Mouse (Mus musculus) right cerebral cortex, adult 18-20 months (tissue): Measurements from ENCODE around the gene Gtf3c1.

ENCODE experiments used
- DNase-seq: peaks from one replicate; pipeline ENCODE4 v3.0.0; 2022; ENCODE audit warnings: mixed read lengths

The Gtf3c1 gene

DNA sequence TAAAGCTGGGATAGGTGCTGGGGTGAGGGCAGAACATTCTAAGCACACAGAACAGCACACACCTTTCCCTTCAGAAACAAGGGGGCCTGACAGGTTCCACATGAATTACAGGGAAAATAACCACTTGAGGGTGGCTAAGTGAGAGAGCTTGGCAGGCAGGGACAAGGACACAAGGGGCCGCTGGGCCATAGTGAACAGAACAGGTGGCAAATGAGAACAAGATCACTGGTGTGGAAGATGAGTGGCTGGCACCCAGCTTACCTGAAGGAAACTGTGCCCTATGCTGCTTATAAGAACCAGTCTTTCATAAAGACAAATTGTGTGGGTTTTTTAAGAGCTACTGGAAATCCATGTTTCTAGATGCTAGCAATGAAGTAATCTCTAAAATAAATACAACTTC lies 4.8 kb downstream of the Gtf3c1 start:
- no peak for DNase-seq

DNA sequence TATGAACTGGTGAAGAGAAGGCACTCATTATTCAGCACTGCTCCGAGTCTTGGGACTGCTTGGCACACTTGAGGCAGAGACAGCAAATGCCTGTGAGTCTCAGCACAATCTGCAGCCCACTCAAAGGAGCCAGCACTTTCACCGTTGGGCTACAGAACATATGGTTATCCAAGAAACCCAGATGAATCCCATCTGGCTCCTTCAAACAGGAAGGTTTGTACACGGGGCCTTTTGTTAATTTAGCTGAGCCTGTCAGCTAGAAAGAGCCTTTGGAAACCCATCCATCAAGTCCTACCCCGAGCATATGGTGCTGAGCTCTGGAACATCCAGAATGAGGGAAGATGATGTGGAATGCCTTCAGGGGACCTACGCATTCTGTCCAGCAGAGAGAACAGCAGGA lies 13.5 kb downstream of the Gtf3c1 start:
- DNase-seq, result peak; percentile 87

DNA sequence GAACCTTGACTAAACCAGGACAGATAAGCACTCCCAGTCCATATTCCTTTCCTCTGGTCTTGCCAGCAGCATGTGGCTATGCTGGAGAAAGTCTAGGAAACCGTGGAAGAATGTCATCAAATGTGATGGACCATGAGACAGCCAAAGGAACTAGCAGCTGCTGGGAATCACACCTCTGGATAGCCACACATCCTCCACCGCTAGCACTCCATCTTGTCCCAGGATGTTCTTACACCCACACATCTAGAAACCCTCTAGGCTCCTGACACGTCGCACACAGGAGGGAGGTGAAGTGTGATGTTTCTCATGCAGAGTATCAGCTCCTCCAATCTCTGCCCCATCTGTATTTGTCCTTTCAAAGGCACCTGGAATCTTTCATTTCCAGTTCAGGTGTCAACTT lies 17.1 kb downstream of the Gtf3c1 start:
- peak; percentile 59 for DNase-seq

DNA sequence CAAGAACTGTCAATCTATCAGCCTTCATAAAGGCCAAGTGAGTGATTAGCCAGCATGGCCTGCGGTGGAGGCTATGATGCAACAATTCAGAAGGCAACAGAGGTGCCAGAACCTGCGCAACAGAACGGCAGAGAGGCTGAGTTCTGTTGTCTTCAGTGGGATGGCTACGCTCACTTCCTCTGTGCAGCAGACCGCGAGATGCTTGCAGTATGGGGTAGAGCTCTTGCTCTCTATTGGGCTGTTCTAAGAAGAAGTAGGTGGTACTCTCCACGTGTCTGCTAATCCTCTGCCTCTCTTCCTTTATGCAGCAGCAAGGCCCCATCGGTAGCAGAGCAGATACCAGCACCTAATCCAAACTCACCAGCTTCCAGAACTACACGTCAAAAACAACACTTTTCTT lies 27.6 kb downstream of the Gtf3c1 start:
- no peak for DNase-seq

DNA sequence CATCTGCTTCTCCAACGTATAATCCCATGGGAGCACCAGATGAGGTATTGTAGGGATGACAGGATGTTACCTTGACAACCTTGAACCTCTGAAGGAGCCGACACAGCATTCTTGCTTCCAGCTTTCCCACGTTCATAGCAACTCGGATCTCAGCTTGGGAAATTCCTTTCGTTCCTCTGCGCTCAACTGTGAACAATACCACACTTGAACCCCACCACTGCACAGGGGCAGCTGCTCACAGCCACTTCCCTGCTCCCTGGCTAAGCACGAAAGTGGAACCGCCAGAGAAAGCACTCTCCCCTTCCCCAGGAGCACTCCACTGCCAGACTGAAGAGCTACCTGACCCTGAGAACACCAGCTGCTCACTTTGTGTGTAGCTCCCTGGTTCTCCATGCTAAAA lies 28.8 kb downstream of the Gtf3c1 start:
- no peak for DNase-seq

DNA sequence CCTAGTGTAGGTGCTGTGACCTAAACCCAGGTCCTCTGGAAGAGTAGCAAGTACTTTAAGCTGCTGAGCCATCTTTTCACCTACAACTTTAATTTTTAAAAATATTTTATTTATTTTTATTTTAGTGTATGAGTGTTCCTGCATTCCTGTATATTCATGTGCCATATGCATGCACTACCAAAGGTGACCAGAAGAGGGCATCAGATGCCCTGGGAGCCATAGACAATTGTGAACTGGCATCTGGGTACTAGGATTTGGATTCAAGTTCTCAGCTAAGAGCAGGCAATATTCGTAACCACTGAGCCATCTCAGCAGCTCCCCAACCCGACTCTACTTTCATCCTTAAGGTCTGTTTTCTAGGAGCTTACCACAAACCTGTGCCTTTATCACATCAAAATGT lies 32.7 kb downstream of the Gtf3c1 start:
- DNase-seq, result no peak

DNA sequence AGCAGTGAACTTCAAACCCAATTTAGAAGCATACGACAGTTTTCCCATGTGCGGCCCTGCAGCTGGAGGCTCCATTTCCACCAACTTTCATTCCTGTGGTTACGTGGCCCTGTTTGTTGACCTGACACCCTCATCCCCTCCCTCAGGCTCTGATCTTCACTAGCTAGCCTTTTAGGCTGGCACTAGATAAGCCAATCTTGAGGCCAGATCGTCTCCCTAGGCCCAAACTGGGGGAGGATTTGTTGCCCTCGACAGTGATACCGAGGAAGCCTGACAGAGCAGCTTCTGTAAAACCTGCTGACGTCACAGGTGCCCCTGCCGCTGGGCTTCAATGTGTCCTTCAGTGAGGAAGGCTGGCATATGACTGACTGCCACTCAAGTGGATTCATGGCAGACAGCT lies 36.2 kb downstream of the Gtf3c1 start:
- DNase-seq, result no peak

DNA sequence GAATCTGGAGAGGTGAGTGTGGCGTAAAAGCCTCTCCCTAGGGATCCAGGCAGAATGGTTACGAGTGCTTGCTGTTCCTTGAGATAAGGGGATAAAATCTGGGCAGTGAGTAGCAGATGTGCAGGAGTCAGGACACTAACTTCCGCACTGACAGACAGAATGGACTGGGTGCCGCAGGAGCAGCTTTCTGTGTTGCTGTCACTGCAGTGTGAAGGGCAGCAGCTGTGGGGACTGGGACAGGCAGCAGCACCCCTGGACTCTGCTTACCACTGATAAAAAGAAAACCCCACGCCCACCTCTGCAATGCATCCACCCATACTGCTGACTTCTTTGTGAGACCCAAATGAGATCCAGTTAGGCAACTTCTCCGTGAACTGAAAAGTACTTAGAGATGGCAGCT lies 36.7 kb downstream of the Gtf3c1 start:
- no peak for DNase-seq

DNA sequence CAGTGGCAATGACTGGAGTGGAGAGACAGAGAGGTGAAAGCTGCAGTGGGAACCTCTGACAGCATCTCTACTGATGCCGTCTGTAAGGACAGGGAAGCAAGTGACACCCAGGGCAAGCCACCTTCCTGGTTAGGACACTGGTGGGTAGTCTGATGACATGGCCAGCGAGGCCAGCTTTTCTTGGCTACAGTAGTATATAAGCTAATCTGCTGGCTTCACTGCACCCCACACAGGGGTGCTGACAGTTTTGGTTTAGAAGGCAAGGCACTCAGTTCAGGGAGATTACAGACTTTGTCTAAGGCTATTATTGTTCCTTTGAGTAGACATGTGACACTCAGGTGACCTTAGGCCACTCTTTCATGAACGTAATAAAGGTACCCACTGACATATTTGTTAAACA lies 43.9 kb downstream of the Gtf3c1 start:
- no peak for DNase-seq

DNA sequence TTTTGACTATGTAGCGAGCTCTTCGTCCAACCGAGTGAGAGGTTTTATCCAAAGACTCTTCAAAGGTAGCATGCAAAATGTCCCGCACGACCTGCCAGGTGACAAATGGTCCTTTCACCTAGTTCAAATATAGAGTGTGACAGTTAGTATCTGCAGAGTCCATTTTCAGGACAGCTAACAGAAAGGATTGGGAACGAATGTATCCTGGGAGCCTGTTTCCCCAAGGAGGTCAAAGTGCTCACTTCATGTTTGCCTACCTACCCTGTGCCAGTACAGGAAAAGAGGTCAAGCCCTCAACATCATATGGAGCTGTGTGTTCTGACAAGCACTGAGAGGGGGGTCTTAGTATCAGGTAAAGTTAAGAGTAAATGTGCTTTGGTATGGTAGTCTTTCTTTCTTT lies 50.1 kb downstream of the Gtf3c1 start:
- no peak for DNase-seq

DNA sequence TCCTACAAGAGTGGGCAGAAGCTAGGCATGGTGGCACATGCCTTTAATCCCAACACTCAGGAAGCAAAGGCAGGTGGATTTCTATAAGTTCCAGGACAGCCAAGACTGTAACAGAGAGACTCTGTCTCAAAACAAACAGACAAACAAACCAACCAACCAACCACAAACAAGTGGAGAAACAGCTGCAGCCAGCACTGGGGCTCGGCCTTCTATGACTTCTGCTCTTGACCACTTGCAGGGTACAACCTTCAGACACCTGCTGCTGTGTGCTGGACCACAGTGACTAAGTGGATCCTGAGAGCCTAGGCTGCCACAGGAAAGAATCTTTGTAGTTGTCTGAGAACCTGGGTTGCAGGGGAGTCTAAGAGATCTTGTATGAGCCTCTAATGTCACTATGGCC lies 58.6 kb downstream of the Gtf3c1 start:
- DNase-seq, result no peak

DNA sequence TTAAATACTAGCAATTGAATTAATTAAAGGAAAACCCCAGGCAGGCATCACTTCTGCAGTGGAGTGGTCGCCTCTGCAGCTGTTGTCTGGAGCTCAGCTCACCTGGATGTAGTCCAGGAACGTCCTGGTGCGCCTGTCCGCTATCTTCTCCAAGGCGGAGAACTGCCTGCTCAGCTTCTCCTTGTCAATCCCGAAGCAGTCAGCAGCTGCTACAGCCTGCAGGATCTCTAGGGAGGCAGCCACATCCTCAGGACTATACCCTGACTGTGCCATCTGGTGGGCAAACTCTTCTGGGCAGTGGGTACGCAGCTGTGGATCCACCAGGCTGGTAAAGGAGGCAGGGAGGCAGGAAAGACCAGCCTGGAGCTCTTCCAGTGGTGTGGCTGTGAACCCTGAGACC lies 62.2 kb downstream of the Gtf3c1 start:
- DNase-seq, result no peak

DNA sequence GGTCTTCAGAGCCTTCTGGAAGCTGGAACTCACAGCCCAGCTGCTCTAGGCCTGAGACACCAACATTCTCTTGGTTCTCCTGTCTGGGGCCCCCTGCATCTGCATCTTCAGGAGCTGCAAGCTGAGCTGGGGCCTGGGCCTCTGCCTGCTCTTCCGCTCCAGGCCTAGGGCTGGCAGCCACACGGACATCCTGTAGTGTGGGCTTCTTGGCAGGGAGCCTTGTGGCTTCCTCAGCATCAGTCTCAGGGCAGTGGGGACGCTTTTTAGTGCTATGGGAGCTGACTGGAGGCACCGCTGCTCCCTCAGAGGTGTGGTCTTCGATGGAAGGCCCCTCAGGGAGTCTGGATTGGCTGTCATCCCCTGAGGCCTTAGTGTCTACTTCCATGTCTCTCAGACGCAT lies 63.7 kb downstream of the Gtf3c1 start:
- DNase-seq, result no peak

DNA sequence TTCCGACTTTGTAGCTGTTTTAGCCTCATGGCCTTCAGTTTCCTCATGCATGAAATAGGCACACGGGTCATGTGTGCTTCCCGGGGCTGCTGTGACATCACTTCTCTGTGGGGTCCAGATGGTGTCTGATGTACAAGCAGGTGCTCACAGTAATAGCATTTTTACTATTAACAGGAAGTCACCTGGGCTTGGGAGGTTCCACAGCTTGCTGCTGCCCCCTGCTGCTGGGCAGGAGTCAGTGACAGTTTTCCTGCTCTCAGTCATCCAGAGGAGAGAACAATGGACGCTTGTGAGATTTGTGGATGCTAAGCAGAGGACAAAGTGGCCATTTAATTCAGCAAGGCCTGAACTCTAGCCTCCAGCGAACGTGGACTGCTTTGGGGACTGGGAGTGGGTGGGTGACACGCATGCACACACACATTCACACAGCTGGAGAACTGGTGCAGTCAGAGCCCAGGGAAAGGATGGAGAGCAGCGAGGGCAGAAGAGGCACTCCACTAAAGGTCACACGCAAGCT lies 68.7 kb downstream of the Gtf3c1 start:
- DNase-seq, result peak; percentile 74

DNA sequence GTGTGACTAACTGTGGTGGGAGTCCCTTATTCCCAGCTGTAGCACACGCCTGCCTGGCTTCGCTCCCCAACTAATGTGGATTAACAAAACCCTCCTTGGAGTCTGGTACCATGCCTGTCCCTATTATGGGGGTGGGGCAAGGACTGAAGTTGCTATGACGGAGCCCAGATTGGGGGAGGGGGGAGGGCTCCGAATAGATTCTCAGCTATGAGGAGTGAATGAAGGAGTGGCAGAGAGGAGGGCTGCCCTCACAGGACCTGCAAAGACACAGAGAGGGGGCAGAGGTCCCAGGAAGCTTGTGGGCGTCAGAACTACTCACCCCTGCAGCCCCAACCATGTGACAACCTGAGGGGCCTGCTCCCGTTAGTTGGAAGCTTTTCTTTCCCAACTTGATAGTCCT lies 69.2 kb downstream of the Gtf3c1 start:
- no peak for DNase-seq

DNA sequence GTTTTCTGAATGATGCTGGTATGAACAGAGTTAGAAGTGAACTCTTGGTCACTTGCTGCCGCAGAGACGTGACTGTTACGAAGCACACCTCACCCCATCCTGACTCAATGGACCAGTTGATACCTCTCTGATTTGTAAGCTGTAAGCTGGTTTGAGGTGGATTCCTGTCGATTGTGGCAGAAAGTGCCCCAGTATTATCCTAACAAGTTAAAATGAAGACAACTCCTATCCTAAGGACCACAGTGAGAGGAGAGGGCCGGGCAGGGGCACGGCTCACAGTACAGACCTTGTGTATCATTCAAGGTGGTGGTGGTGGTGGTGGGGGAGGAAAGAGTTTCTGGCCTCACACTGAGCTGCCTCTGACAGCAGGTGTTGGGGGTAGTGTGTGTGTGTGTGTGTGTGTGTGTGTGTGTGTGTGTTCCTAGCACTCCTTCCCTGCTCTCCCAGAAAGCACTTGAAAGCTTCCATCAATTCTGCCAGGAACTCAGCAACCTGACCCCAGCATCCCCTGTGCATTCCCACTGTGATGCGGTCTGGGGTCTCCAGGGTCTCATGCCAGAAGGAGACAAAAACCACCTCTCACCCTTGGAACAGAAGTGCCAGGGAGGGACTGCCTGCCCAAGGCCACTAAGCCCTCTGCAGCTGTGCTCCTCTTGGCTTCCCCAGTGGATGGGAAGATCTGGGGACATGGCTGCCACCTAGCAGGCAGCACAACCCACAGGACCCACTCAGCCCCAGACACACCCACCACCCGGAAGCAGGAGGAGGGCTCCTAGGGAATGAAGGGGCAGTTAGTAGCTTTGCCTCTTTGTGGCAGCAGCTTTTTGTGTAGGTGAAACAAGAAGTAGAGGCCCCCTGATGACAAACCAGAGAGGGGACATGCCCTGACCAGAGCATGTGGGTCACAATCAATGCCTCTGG lies 70.1 kb downstream of the Gtf3c1 start:
- DNase-seq, result no peak

DNA sequence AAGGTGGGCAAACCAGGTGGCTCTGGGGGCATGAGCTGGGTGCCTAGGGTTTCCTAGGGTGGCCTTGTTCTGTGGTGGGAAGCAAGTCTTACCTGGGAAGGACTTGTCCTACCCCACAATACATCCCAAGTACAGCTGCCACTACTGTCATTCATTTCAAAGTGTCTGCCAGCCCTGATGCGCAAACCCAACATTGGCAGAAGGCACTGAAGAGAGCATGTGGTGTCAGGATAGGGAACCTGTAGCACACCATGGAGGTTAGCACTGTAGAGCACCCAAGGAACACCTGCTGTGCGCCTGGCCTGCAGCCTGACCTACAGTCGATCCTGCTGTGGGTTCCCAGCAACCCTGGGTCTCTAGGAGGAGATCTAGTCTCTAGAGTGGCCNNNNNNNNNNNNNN lies 76.6 kb downstream of the Gtf3c1 start:
- no peak for DNase-seq

DNA sequence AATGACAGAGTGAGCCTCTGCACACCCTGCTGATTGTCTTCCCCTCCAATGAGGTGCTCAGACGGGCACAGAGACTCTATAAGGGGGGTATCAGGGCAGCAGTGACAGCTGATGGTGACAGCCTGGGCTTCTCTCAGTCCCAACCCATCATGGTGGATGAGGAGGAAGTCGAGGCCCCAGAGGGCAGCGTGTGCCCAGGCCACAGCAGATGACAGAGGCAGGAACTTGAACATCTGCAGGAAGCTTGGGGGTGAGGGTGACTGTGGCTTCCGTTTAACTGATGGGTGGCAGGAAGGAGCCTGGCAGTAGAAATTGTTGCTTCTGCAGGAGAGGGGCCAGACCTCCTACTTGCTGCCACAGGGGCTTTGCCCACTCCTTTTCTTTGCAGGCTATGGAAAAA lies 77.3 kb downstream of the Gtf3c1 start:
- DNase-seq, result no peak

DNA sequence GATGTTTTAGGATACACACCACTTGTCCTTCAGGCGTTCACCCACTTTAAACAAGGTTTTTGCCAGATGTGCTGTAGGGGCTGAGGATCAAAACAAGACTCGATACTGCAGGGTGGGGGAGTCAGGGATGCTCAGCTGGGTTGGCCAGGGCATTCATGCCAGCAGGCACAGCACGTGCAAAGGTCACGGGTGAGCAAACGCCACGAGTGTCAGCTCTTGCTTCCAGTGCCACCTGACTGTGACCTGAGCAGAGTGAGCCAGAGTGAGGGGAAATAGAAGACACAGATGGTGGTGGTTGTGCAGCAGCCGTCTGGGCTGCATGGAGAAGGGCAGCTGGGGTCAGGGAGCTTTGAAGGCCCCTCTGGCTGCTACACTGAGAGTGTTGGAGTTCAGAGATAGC lies 81.8 kb downstream of the Gtf3c1 start:
- no peak for DNase-seq

DNA sequence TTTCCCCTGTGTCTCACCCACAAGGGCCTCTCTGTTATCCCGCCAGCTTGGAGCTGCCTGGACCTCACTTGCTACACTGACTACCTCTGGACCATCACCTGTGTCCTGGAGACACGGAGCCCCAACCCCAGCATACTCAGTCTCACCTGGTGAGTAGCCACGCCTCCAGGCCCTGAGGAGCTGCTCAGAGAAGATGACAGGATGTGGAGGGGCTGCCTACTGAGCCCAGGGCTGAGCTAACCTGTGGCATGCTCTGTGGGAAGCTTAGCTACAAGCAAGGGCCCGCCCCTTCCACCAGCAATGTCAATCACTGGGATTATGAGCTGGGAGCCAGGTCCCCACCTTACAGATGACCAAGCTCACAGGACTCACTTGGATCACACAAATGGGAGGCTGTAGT lies 82.4 kb downstream of the Gtf3c1 start:
- DNase-seq, result no peak

DNA sequence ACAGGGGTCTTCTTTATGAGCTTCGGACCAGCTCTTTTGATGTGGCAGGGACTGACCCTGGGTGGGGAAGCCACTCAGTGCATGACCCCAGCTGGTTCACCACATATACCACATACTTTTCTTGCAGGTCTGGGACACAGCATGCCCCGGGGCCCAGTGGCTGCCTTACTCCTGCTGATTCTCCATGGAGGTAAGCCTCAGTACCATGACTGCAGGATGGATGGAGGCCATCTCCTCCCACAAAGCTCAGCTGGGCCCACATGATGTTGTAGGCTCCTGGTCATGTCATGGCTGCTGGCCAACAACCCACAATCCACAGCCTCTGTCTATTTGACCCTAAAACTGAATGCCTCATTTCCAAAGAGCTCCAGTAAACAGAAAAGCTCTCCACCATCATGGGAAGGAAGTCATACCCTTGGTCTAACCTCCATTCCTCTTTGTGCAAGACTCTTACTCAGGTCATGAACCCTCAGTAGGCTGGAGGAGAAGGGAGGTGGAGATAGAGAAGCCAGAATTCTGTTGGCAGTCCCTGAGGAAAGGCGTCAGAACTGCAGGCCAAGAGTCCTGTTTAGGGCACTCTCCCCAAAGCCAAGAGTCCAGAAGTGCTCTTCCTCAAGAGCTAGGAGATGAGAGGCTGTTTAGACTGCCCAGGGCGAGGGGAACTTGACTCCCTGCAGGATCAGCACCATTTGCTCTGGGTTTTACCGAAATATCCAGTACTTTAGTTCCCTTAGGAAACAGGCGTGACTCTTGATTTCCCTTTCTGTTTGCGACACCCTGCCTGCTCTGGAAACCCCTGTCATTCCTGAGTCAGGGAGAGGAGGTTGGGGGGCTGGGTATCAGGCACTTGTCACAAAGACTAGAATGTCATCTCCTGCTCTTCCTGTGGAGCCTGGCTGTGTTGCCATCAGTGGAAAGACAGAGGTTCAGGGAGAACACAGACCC lies 84.6 kb downstream of the Gtf3c1 start:
- DNase-seq, result no peak

DNA sequence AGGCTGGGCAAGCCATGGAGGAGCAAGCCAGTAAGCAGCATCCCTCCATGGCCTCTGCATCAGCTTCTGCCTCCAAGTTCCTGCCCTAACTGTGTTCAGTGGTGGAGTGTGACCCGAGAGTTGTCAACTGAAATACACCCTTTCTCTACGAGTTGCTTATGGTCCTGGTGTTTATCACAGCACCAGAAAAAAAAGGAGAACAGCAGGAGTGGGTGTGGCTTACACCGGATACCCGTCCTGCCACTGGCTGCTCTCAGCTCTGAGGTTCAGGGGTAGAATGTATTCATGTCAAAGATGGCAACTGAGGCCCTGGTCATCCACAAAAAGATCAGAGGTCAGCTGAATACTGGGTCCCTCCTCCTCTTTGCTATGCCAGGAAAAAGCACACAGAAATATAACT lies 87.5 kb downstream of the Gtf3c1 start:
- no peak for DNase-seq

DNA sequence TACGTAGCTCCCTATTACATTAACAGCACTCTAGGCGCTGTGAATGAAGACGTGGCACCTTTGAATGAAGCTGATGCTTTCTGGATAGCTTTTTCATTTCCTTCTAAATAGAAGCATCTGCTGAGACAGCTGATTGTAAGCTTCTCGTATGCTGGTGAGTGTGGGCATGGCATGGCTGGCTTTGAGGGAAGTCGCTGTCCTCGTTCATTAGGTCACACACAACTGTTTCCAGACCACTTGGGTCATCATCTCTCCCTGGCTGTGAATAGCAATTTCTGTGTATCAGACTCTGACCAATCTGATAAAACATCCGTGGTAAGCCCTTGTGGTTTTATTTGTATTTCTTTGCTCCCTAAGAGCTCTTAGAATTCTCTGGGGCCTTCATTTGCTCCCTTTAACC lies 89.6 kb downstream of the Gtf3c1 start:
- DNase-seq, result no peak

DNA sequence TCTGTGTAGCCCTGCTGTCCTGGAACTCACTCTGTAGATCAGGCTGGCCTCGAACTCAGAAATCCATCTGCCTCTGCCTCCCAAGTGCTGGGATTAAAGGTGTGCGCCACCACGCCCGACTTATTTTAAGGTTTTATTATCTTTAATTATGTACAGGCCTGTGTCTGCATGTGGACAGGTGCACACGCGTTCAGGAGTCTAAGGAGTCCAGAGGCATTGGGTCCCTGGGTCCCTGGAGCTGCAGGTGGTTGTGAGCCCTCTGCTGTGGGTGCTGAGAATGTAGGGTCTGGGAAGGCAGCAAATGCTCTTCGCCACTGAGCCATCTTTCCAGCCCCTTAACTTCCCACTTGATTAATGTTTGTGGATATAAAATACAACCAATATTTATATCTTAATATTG lies 92.1 kb downstream of the Gtf3c1 start:
- no peak for DNase-seq
